Mouse (Mus musculus): Measurements from ENCODE around the gene Myt1l.

The Myt1l gene

DNA sequence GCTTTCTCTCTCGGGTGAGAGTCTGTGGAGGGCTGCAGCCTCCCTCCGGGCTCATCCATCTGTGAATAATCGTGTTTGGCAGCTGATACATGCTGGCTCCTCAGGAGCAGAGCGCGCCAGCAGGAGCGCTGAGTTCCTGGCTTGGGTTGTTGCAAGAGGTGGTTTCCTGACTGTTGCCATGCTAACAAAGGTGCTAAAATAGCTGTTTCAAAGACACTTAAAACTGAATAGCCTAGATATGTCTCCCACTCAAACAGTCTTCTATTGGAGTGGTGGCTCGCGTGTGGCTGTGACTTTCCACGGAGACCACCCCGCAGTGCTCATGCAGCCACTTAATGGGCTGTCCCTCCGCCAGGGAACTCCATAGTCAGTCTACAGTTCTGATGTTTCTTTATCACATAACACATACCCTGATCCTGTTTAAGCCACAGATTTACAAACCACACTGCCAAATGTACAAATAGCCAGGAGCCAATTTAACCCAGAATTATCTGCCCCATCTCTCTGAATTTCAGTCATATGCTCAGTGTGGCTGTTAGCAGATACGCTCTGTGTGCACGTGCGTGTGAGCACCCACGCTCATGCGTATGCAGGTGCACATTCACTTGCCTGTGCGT, 195.6 kb downstream of the Myt1l start:
- no peak for DNase-seq (ENCODE audit: low spot score)

DNA sequence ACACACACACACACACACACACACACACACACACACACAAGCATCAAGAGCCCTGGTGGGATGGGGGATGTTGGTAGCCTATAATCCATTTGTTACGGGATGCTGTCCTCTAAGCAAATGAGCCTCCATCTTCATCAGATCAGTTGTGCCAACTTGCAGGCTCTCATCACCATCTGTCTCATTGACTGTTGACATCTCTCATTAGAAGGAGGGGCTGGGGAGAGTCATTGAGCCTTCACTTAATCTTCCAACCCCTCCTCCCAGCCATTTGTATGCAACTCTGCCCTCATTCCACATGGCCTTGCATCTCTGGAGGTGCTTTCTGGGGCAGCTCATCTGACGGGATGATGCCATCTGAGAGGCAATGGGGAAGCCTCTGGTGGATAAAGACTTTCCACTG, 200.1 kb downstream of the Myt1l start:
- DNase-seq (ENCODE audit: low spot score): no peak

DNA sequence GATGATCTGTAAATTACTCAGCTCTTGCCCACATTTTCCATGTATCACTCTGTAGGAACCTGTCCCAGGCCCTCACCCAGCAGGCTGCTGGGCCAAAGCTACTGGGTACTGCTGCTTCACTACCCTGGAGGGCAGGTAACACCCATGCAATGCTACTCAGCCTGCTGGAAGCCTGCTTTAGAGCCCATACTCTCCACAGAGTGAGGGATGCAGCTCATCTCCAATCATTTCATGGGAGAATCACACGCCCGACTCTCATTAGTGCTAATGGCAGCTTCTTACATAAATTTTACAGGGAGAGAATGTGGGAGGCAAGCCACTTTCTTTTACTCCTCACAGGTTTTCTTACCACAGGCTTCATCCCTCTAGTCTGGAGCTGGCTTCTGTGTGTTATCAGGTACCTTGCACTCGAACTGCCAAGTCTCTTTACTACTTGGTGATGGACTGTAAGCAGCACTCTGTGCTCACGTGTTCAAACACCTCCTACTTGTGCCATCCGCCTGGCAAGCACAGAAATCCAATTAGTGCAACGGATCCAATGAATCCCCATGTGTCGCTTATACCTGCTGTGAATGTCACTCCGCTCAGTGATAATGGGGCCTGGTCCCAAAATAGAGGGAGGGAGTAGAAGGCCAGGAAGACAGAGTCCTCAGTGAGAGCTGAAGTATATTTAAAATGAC, 212.3 kb downstream of the Myt1l start:
- no peak for DNase-seq (ENCODE audit: low spot score)

DNA sequence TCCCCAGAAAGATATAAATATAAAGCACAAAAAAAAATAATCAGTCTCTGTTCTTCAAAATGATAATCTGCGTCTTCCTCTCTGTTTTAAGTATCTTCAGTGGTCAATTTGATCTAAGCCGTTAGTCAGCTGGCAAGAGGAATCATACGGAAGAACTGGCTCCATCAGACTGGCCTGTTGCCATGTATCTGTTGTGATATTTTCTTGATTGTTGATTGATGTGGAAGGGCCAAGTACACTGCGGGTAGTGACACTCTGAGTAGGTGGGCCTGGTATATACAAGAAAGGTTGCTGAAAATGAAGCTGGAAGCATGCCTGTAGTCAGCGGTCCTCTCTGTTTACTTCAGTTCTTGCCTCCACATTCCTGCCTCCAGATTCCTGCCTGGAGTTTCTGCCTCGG, 213.0 kb downstream of the Myt1l start:
- no peak for DNase-seq (ENCODE audit: low spot score)

DNA sequence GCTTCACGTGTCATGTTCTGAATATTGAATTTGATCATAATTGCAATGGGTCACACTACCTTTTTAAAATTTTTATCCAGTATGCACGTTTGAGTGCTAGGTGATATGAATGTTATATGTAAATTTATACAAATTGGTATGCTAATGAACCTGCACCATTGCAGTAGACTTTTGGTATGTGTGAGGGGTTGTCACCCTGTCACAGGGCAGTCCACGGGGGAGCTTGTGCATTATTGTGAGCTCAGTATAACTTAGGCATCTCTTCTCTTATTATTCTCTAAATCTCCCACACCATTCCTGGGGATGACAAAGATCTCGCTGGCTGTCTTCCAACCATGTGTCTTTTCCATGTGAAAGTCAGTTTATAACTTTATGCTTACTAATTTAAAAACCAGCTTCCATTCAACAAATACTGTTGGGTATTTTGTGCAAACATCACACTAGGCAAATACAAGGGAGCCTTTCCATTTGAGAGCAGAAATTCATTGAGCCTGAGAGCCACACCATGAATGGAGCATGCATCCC, 222.5 kb downstream of the Myt1l start:
- no peak for DNase-seq (ENCODE audit: low spot score)

DNA sequence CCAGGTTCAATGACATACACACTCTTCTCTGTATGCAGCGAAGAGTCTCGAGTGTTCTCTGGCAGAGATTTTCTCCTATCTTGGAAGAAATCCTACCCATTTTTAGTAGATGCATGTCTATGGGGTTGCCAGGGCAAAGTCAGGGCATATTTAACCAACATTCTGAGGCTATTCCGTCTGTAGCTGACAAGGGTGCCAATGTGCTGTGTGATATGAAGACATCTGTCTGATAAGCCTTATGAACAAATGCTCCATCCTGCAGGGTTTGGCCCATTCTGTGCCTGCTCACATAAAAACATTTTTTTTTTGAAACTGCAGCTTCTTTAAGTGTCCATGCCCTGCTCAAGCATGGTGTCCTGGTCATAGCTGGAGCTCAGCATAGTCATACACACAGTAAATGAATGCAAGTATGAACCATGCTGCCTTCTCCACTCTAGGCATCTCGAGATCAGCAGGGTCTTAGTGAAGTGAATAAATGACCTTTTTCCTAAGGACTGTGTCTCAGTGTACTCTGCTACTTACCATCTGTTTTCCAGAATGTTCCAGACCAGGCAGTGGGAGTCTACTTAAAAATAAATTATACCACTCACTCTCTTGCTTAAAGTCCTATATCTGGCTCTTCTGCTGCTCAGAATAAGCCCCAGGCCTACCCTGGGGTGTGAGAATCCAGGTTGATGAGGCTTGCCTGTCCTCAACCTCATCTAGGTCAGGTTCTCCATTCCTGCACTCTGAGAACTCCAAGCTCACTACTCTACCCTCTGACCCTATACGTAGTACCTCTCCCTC, 227.1 kb downstream of the Myt1l start:
- DNase-seq (ENCODE audit: low spot score): no peak

DNA sequence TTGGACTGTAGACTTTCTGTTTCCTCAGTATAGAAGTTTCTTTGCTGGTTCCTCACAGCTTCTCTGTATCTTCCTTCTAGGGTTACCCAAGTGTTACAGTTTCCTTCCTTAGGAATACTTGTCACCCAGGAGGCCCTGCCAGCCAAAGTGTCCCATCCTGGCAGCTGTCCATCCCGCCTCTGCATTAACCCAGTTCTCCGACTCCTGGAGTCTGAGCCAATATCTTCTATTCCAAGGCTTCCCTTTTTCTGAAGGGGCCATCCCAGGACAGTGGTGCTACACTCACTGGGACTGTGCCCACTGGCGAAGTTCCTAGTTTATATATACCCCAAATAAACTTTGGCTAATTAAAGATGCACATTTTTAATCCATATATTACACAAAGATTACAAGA, 227.7 kb downstream of the Myt1l start:
- no peak for DNase-seq (ENCODE audit: low spot score)

DNA sequence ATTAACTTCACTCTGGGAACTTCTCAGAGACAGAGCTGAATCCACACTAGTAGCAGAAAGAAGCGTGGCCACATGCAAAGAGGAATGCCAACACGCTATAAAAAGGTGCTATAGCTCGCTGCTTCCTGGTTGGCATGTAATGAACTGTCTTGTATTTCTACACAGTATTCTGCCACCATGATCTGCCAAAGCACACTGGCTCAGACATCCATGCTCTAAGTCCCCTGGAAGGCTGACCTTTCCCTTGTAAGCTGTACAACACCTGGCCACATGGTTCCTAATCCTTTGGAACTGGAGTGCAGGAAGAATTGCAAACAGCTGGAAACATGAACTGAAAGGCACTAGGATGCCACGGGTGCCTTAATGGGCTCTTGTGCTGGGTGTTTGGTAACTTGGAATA, 232.4 kb downstream of the Myt1l start:
- no peak for DNase-seq (ENCODE audit: low spot score)

DNA sequence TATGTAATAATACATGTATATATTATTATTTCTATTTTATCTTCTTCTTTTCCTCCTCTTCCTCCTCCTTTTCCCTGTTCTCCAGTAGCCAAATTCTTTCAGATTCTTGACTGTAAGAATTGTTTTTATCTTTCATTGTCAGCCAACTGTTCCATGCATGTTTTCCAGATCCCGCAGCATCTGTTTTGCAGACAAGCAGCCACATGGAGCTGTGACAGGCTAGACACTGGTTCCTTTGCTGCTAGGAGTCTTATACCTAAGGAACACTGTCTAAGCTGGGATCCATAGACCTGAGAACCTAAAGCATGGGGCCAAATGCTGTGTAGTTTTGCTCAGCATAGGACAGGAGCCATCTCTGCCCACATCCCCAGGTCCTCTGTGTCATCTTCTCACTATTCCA, 238.0 kb downstream of the Myt1l start:
- DNase-seq (ENCODE audit: low spot score): no peak

DNA sequence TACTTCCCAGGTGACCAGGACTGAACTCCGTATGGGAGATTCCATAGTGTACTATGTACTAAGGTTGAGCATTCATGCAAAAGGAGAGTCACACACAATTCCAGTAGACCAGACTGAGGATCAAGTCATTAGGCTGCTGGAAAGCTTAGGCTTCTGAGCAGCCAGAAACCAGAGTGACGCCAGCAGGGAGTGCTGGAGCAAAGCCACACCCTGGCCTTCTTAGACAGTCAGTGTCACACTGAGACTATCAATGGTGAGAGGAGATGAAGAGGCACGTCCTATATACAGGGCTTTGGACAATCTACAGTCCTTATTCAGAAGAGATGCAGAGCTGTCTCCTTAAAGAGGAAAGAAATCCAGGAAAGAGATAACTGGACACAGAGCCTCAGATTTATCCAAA, 243.6 kb downstream of the Myt1l start:
- no peak for DNase-seq (ENCODE audit: low spot score)

DNA sequence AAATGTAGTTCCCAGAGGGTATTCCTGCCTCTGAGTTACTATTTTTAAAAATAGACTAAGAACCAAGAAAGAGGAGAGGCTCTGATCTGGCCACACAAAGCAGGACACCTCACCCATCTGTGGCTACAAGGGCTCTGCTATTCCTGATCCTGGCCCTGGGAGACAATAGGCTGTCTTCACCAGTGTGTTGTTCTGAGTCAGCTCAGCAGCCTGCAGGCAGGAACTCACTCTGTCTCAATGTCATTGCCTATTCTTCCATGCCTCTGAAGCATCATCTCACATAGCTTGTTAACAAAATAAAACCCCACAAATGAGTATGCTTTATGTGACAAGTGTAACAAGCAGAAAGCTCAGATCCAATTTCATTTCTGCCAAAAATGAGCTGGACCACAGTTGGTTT, 244.2 kb downstream of the Myt1l start:
- DNase-seq (ENCODE audit: low spot score): no peak

DNA sequence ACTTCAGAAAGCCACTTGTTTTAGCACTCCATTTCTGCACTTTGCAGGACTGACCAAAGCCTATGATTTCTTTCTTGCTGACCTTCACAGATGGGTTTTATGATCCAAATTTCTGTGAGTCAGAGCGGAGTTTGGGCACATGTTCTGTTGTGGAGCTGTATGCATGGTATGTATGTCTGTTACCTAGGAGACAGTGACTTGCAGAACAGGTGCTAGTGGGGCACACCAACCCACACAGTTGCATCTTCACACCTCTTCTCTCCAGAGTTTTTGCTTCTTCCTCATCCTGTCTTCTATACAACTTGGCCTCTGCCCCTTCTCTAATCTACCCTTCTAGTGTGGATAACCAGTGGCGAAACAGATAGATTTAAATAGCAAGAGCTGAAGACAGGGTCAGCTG, 250.7 kb downstream of the Myt1l start:
- DNase-seq (ENCODE audit: low spot score): no peak

DNA sequence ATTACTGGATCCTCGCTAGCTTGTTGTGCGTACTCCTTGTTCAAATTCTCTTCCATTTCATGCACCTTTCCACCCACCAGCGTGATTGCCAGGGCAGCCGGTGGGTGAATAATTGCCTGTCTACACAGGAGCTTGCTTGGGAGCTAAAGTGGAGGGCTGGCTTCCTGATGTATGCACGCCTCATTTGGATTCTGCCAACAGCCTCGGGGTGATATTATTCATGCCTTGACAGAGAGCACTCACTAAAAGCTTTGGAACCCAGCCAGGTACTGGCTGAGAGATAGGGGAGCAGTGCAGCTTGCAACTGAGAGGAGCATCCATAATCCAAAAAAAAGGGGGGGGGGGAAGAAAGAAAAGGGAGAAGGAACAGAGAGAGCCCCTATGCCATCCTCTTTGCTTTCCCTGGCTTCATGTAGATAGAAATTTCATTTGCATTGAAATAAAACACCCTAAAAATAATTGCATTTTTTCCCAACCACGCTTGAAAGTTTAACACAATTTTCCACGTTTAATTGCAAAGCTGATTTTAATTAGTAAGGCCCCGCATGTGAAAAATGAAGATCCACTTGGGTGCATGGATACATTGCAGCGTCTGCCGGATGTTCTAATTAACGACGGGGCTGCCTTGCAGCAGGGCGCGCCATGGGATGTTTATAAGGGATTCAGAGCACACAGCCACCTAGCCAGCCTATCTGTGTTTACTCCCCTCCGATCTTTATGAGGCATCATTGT, 261.3 kb downstream of the Myt1l start:
- DNase-seq (ENCODE audit: low spot score): no peak

DNA sequence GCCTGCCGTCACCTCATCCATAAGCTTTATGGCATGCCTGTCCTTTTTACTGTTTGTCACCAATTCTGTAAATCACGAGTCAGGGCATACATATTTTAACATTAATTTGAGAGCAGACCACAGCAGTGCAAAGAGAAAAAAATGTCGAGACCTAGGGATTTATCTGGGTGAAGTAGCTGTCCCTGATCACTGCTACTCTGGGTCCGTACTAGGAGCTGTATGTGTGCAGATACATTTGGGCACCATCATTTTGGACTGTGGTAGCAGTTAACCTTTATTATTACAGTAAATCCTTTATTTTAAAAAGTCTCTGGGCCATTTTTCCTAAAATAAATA, 261.8 kb downstream of the Myt1l start:
- no peak for DNase-seq (ENCODE audit: low spot score)

DNA sequence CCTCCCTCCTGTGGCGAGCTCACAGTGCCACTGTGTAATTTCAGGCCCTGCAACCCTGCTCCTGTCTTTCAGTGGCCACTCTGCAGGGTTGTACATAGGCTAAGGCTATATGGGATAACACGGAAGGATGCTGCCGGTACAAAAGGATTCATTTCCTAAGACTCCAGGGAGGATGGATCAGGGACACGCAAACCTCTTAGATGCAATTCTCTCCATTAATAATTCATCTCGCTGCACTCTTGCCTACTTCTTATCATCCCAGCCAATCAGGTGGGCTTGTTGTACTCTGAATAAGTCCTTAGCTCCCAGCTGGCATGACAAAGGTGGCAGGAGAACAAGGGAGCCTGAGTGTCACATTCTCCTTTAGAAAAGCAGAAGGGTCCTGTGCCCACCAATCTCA, 264.8 kb downstream of the Myt1l start:
- no peak for DNase-seq (ENCODE audit: low spot score)

DNA sequence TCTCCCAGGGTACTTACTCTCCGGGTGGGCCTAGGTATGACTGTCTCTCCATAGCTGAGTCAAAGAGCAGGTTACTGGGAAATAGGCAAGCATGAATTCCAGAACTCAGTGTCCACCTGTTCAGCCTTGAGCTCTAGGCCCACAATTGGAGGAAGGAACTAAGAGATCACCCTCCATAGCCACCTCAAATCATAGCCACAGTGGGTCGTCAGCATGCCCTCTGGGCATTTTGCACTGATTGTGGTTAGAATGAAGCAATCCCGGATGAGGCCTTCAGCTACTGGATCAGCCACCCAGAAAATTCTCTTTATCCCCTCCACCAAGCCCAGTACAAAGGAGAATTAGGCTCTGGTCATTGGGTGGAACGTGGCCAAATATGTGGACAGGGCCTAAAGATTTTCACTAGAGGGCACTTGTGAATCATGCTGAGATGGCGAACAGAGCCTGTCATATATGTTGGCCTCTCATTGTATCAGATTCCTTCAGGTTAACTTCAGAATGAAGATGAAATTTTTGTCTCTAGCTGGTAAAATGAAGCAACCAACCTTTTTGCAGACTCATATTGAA, 267.0 kb downstream of the Myt1l start:
- DNase-seq (ENCODE audit: low spot score): no peak

DNA sequence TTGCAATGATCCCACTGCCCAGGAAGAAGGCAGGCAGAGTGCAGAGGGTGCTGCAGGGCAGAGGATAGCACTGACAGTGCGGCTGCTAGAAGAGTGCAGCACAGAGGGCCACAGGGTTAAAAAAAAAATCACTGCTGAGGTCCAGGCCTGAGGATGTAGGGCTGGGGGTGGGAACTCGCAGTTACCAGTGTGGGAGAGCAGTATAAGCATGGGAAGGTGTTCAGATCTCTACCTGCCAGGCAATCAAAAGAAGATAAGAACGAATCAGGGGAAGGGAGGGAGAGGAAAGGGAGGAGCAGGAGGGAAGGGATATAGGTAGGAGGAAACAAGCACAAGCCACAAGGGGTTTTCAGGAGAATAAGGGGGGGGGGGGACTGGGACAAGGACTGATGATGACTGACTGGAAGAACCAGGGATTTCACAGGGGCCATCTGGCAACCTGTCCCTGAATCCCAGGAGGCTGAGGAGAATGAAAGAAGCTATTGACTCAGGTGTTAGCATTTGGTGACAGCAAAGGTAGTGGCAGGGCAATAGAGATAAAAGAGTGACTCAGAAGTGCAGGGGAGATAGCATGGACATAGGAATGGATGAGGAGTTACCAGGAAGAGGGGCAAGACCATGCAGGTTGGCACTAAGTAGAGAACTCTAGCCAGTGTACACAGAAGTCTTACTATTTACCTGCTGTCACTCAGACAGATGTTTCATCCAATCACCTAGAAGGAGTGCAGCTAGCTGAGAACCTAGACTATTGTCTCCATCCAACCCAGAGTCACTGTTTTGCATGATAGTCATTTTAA, 270.6 kb downstream of the Myt1l start:
- no peak for DNase-seq (ENCODE audit: low spot score)

DNA sequence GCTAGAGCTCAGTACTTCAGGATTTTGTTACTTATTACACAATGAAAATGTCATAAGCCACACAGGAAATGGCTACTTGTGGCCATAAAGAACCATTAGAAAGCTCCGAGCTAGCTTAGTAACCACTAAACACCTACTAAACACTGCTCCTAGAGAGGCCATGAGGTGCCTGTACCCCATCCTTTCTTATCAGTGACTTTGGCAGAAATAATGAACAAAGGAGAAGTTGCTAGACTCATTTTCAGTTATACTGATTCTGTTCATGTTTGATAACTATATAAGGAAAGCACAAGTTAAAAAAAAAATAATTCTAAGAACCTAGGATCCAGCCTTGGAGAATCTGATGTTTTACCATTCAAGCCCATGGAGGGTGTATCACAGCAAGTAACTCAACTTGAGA, 278.2 kb downstream of the Myt1l start:
- no peak for DNase-seq (ENCODE audit: low spot score)

DNA sequence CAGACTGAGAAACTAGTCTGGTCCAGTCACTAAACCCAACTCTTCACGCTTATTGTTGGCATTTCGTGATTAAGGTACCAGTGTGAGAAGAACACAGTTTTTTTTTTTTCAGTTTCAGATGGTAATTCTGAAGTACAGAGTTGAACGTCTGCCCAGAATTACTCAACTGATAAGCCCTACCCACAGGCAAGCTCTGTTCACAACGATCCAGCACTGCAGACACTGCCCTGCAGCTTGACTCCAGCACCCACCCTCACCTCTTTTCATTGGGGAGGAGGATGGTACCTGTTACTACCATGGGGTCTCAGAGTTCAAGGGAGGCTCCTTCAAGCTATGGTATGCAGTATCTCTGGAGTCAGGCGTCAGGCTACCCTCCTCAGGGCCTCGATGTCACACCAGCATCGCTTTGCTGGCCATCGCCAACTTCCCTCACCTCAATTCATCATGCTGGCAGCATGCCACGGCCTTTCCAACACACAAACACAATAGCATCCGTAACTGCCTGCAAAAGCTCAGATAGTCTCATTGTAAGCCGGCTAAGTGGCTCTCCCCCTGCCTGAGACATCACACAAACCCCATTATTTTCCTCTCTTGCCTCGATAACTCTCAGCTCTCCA, 281.5 kb downstream of the Myt1l start:
- no peak for DNase-seq (ENCODE audit: low spot score)

DNA sequence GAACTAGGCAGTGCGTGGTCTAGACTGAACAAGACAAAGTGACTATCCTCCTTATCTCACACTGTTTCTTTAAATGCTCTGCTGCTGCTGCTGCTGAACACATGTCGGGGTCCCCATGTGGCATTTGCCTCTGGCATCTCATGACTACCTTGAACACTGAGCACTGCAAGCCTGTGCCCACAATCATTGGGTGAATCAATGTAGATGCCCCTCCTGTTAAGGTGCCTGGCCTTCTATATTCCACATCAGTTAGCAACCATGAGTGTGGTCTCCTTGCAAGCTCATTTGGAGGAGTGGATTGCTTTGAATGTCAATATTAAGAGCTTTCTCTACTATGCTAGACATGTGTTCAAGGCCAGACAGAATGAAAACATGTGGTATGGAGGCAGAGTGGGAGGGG, 287.3 kb downstream of the Myt1l start:
- DNase-seq (ENCODE audit: low spot score): no peak

DNA sequence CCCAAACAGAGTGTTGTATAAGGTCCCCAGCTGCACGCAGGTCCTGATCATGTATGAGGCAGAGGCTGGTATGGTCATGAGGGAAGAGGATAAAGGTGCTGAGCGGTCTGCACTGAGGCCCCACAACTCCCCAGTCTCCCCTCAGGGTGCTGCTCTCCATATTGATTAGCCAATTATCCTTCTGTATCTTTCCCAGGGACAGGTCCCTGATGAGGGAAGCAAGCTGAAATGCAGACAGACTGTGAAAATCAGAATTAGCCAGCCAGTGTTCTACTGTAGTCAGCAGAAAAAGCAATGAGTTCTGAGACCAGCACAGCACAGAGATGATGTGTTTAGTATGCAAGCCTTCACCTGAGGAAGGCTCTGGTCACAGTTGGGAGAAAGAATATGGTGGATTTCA, 287.9 kb downstream of the Myt1l start:
- no peak for DNase-seq (ENCODE audit: low spot score)
